Mouse (Mus musculus): Measurements from ENCODE around the gene Zfp385a.
A peak's percentile ranks its signal among the peaks of the same experiment; 100 is the strongest.

Zfp385a gene

DNA sequence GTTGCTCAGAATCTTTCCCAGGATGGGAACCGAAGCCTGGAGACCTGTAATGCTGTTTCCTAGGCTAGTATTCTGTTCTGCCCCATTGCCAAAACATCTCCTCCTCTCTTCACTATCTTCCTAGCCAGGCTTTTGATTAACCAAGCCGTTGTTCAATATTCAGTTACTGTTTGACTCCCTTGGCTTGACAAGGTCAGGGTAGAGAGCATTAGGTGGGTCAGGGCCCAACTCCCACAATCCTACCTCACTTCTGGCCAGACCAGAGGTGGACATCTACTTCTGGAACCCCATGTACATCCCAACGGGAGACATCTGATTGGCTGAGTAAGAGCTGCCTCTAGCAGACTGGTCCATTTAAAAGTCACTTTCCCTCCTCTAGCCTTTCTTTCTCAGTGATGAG is 23.1 kb upstream of the Zfp385a start:
- DNase-seq: no peak

DNA sequence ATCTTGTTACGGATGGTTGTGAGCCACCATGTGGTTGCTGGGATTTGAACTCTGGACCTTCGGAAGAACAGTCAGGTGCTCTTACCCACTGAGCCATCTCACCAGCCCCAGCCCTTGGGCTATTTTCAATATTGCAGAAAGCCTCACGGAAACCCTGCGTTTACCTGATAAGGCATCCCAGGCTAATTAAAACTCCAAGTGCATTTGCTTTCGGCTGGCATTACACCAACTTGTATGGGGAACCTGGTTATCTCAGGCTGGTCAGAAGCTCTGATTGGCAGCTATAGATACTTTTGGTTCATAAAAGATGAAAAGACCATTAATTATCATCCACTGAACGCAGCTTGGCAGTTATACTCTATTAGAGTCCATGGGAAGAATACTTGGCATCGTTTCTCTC is 22.4 kb upstream of the Zfp385a start:
- no peak for DNase-seq

DNA sequence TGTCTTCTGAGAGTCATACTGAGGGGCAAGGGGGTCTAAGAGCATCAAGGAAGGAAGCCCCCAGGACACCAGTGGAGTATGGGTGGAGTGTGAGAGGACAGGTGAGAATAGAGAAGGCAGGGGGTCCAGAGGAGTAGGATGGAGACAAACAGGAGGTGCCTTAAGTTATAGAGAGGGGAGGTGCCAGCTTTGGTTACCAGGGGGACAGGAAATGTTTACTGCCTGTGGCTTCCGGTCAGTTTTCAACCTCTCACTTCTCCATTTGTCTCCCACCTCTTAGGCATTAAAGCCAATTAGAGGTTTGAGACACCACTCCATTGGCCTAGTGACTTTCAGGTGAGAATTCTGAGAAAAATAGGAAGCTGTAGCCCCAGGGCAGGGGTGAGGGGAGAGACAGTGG is 21.4 kb upstream of the Zfp385a start:
- no peak for DNase-seq

DNA sequence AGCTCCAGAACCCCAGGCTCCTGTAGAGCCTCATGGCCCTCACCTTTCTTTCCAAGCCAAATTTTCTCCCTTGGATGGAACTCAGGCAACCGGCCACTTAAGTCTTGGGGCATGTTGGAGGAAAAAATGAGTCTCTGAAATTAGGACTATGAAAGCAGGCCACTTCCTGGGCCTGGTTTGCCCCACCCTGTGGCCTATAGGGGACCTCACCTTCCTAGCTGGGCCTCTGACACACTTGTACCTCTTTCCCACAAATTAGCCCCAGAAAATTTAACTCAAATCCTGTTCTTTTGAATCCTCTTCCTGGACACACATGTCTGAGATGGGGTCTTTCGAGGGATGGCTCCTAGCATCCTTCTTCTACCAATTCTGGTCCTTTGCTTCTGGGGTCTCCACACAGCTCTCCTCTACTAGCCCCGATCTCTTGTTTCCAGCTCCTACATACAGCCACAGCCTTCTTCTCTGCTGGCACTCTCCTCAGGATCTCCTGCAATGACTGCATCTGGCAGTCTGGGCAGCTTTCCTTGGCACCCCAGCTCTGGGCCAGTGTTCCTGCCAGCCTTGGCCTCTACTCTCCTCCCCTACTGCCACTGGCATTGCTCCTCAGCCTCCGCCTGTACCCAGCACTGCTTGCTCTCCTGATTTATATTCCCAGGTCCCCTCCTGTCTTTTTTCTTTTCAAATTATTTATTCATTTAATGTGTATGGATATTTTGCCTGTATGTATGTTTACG is 20.1 kb upstream of the Zfp385a start:
- no peak for DNase-seq

DNA sequence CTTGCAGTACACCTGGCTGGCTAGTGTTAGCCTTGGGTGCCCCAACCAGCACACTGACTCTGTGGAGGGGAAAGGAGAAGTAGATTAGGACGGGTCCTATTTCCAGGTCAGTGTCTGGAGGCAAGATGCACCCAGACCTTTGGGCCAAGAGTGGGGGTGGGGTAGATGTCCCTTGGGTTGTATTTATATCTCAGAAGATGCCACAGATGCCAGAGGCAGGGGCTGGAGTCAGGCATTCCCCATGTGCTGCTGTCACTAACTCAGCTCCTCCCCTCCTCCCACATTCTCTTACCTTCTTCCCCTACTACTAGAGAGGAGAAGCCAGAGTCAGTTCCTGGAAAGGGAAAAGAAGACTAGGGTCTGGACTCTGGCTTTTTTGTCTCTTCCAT is 19.2 kb upstream of the Zfp385a start:
- no peak for DNase-seq

DNA sequence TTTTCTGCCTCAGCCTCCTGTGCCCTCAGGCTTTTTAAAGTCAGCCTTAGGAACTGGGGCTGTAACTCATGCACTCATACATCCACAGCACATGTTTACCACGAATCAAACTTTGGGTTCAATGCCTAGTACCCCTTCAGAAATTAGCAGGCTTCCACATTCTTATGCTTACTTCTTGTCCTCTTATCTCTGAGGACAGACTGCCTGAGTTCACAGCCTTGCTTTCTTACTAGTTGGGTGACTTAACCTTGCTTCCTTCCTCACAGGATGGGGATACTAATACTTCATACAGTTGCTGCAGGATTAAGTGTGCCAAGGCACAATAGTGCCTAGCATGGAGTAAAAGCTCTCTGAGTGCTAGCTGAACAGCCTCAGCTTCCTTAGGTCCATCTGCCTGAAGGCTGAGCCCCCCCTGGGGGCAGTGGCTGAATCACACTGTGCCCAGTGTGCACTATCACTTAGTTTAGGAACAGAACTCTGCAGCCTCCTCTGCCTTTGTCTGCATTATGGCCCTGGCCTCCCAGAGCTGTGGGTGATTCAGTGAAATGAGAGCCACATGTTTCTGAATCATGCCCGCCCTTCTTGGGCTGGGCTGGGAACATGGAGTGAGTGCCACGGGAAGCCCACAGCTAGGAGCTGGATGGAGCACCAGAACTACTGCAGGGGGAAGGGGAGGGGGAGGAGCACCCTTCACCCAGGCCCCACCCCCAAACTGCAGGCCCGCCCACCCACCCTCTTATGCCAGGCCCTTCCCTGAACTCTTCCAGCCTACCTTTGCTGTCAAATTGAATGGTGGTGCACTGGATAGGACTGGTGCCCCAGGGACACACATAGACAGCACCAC is 18.6 kb upstream of the Zfp385a start:
- DNase-seq: no peak

DNA sequence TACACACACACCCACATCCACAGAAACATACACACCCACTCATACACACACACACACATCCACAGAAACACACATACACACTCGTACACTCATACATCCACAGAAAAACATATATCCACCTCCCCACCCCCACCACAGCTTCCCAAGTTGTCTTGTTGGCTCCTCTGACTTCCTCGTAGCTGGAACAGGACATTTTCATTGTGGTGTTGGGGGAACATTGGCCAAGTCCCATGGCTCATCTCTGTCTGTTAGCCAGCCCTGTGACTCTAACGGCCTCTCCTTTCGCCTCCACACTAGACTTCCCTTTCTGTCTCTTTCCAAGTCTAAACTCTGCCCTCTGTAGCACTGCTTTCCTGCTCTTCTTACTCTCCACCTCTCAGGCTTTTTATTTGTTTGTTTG is 17.9 kb upstream of the Zfp385a start:
- no peak for DNase-seq

DNA sequence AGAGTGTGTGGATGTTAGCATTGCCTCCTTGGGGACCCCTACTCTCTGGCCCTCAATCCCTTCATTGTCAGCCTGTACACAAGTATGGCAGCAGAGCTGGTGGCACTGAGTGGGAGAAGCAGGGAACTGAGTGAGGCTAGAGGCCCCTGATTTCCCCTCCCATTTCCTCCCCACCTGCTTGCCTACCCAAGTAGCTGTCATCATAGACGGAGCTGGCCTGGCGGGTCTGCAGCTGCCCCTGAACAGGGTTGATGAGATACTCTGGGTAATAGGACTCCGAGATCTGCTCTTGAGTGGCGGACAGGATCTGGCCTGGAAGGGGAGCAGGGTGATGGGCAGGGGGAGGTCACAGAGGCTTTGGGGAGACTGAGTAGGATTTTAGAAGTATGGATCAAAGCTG is 16.2 kb upstream of the Zfp385a start:
- DNase-seq: no peak

DNA sequence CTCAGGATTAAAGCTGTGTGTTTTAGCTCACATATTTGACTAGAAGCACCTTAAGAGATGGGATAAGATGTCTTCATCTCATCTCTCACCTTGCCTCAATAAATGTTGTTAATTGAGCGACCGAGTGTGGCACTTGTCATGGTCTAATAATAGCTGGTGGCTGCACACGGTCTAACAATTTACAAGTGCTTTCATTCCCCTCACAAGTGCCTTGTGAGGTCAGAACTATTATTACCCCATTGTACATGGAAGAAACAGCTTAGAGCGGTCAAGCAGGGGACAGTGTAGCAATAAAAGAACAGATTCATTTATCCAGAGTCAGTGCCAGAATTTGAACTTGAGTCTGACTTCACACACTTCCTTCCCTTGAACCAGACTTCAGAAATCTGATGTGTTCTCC is 15.5 kb upstream of the Zfp385a start:
- no peak for DNase-seq

DNA sequence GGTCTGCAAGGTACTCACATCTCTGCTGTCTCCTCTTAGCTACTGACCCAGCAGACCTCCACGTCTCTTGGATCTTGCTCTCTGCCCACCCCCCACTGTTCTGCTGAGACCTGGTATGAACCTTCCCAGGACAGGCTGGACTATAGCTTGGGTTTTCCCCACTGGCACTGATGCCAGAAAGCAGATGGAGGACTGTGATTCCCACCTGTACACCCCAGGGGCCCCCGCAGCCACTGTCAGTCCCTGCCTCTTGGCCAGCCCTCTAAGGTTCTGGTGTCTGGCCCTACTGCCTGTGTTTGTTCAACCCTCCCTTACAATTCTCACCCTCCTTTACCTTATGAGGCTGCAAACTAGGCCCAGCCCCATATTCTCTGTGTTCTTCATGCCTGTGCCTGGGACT is 14.8 kb upstream of the Zfp385a start:
- no peak for DNase-seq

DNA sequence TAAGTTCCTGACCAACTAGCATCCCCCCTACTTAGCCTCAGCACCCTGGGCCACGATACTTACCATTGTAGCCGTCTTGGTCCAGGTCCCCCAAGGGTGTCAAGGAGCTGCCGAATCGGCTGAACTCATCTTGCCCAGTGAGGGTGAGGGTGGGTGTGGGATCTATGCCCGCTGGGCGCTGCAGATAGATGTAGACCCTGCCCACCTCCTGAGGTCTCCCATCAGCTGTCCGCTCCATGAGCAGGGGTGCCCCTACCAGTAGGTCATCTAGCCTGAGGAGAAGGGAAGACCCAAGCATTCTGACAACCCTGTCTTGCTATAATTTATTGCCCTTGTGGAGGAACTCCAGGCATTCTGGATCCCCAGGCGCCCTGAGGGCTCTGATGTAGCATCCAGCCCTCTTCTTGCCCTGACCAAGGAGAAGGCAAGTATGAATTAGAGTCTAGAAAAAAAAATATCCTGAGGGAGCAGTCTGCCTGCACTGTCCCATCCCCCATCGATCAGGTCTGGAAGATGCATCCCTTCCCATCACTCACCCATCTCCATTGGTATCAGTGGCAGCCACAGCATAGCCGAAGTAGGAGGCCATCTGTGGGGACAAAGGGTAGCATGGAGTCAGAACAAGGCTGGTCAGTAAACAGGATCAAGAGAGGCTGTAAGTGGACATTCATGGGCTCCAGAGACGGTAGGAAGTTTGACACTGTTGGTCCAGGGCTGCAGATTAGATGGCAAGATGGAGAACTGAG is 13.8 kb upstream of the Zfp385a start:
- DNase-seq: no peak

DNA sequence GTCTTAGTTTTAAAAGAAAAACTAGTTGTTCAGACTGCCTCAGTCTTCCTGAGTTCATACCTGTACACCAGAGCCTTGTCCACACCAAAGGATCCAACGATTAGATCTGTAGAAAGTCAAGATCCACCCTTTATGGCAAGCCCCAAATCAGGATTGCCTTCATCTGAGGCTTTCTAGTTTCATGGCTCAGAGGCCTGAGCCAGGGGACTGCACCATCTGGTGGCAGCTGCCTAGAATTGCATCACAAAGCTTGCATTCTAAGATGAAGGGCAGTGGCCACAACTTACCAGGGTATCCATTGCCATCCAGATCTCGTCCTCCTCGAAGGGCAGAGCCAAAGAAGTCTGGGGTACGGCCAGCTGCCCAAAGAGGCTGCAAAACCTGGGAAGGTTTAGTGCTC is 13.0 kb upstream of the Zfp385a start:
- peak; percentile 53 for DNase-seq

DNA sequence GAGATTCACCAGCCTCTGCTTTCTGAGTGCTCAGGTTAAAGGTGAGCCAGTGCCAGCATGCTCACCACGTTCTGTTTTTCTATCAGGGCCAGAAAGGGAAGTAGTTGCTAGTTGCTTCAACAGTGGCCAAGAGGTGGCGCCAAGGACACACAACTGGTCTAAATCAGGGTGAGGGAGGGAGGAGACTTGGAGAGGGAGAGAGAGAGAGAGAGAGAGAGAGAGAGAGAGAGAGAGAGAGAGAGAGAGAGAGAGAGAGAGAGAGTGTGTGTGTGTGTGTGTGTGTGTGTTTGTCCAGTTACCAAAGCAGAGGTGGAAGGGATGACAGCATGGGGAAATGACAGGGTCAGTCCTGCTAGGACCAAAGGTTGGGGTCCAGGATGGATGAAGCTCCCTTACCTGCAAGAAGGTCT is 7.4 kb upstream of the Zfp385a start:
- DNase-seq: peak; percentile 70

DNA sequence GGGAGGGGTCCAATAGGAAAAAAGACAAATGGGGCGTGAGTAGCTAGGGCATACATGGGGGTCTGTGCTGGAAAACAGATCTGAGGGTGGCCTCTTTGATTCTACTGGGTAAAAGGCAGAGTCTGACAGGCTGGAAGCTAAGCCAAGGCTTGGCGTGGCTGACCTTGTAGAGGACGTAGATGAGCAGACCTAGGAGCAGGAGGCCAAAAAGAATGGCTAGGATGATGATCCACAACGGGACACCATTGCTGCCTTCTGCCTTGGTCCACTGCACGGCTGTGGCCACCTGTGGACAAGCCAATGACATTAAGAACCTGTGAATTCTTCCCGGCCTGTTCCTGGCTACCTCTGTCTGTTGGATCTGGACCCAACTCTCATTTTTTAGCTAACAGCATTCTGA is 5.9 kb upstream of the Zfp385a start:
- DNase-seq: no peak

DNA sequence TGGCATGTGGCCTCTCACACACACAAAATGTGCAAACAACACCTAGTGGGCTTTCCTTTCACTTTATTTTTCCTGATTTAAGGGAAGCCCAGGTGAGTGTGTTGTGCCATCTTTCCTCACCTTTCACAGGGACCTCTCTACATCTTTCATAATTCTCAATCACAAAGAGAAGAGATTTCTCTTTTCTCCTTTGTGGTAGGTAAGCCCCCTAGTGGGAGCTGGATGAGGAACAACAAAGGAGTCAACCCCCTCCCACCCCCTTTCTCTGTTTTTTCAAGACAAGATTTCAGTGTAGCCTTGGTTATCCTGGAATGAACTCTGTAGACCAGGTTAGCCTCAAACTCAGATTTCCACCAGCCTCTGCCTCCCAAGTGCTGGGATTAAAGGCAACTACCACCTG is 3.7 kb upstream of the Zfp385a start:
- DNase-seq: no peak

DNA sequence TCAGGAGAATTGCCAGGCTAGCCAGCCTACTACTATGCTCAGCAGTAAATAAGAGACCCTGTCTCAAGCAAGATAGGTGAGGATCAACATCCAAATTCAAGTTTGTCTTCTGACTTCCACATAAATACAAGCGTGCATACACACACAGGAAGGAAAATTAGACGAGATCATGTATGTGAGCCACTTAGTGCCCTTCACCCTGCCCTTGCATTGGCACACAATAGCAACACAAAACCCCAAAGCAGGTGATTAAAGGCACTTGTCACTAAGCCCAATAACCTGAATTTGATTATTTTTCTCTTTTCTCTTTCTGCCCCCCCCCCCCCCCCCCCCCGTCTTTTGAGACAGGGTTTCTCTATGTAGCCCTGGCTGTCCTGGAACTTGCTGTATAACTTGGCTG is 3.1 kb upstream of the Zfp385a start:
- no peak for DNase-seq

DNA sequence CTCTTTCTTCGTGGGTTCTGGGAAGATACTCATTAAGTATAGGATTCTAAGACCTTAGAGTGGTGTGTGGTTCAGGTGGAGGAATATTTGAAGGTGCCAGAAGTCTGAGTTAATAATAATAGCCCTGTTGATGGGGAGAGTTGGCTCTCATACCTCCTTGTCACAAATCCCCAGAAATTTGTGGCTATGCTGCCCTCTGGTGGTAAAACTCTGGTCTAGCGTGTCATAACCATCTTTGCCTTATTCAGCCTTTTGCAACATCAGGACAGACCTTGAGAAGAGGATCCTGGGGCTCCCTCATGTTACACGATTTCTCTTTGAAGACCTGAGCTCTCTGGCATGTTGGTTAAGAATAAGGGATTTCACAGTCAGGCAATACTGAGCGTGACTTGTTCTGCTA is 2.5 kb upstream of the Zfp385a start:
- peak; percentile 71 for DNase-seq

DNA sequence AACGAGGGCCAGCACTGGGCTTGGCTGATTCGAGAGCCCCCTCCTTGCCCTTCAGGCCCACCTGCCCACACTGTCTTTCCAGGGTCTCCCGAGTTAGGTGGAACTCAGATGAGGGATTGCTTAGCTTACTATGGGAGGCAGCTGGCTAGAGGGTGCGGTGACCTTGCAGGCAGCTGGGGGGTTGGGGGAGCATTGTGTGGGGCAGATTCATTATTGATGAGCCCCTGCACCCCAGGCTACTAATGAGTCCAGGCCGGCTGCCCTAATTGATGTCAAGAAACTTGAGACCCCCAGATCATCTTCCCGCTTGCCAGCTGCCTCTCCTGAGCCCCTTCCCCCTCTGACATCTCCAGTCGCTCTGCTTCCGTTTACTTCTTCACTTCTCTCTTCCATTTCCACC is 1.7 kb upstream of the Zfp385a start:
- no peak for DNase-seq

DNA sequence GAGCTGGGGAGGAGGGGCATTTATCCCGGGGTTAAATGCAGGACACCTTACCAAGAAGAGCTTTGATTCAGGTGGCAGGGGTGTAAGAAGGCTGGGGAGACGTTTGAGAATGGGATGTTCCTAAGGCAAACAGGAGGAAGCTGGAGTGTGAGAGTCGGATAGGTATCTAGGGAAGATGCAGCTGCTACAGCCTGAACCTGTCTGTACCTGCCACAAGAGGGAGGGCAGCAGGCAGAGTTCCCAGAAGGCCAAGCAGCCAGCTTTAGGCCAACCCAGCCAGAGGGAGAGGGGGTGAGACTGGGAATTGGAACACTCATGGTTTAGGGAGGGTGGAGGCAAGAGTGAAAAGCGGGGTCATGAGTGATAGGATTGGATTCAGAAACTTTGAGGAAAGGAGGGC is 893 bp upstream of the Zfp385a start:
- DNase-seq: no peak

DNA sequence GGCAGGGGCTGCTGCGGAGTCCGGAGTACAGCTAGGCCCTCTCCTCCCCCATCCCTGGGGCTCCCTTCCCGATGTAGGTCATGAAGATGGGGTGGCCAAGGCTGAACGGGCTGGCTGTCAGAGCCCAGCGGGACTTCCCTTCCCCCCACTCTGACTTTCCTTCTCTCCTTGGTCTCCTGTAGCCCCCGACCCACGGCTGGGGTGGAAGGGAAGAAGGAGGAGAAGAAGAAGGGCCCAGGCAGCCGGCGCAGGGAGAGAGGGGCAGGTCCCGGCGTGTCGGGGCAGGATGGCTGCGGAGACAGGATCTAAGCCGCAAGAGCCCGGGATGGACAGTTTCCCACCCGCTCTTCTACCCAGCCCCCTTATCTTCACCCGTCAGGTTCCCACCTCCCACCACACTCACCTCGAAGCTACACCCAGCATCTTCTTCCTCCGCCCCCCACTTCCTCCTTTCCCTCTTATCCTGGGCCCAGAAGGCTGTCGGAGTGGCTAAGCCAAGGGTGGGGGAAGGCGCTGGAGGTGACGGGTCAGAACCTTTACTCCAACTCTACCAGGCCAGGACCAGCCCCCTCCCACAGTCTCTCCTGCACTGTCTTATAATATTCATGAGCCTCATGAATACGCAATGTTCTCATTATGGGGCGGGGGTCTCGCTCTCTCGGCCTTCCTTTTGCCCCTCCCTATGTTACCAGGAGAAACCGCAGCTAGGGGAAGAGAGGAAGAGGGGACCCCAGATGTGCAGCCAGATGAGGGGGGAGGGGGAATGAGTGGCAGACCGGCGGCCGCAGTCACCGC is 530 bp downstream of the Zfp385a start:
- no peak for DNase-seq

DNA sequence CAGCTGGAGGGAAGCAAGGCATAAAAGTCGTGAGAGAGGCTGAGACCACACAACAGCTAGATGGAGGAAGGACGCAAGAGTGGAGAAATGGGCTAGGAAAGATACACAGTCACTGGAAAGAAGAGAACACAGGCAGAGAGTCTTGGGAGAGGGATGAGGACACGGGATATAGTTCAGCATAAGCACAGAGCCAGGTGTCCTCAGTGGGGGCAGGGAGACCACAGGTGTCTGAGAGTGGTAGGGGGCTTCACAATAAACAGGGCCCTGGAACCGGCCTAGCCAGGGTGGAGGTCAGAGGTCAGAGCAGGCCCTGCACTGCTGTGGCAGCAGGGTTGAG is 1.1 kb downstream of the Zfp385a start:
- DNase-seq: no peak

DNA sequence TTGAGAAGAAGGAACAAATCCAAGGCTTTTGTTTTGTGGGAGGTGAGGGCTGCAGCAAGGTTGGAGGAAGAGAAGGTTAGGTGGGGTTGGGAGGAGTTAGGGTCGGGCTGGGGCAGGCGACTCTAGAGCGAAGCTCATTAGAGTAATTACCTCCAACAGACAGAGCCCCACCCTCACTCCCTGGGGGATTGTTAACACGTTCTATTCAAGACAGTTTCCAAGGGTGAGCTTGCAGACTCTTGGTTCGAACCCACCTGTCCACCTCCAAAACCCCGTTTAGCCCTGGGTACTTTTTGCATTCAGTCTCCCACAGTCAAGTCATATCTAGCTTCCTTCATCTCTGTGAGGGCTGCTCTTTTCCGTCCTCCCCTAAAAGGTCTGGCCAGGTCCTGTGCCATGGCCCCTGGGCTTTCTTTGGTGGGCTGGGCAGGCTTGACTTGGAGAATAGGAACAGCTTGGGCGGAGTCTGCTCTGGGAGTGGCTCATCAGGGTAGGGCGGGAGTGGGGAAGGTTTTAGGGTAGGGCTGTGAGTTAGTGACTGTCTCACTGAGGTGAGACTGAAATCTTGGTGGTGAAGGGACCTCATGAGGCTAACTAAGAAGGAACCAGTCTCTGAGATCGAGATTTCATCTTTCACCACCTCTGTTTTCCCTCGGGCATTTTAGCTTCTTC is 2.8 kb downstream of the Zfp385a start:
- no peak for DNase-seq
